Mouse (Mus musculus) cerebellum, adult 2 months (tissue): ENCODE measurements around the gene Fbxw17.
"Not testable (repeated sequence)": the region's sequence is repeated elsewhere in the genome, so short reads cannot be mapped to it uniquely, and the experiment has no call there.

ENCODE experiments used
- CTCF ChIP-seq: fragments of 200-500 bp; IDR thresholded peaks from 2 replicates; pipeline ENCODE4 v1.5.1; 2011; ENCODE audit warnings: low read depth, mild to moderate bottlenecking, control low read depth, low read length, moderate library complexity, borderline replicate concordance; ENCODE audit not compliant: insufficient read depth
- POLR2A ChIP-seq: fragments of 200-500 bp; IDR thresholded peaks from 2 replicates; pipeline ENCODE4 v1.6.1; 2011; ENCODE audit warnings: low read length, control low read depth, borderline replicate concordance; ENCODE audit not compliant: insufficient read depth

- not testable (repeated sequence) for TF ChIP-seq POLR2A, CTCF
Observed at GRCm38 (mm10) chr13:50452266-50452665, 34.6 kb downstream of the Fbxw17 start.
